21 mouse cellular contexts compared by ENCODE assay signal in the genomic region with DNA sequence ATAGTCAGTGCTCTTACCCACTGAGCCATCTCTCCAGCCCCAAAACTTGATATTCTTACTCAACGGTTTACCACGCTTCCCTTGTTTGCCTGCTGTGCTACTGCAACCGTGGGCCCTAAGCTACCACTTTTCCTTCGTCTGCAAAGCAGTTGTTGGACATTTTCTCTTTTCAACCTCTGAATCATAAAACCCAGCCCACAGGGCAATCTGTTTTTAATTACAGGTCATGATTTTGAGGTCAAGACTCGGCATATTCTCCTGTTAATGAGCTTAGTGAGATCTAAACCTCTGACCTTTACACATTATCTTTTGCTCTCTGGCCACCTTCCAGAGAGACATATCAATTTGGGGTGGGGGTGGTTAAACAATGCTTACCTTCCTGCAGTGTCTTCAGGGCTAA. TPM values are rescaled to one million over a fixed set of nuclear protein-coding genes. Genes with fewer than 3 reads are reported as not detected.
A peak's percentile ranks its signal among the peaks of the same experiment; 100 is the strongest.
DNase-seq lines count a peak whose midpoint lies in the region; ATAC-seq lines count a peak whose summit lies in the region.
"Had no signal": no experiment of that assay in that cellular context is flagged by ENCODE, and none has a peak within 500 bp of the region (broad histone marks: within the 10 kb centered on the region; RNA-seq: fewer than 3 reads in every experiment).

No protein-coding gene starts in this region.

- WGBS in embryonic facial prominence, embryonic 11.5 days = 46% methylated on average over 5 of the region's 5 CpGs
- 55% methylated on average over 5 of the region's 5 CpGs for WGBS in embryonic facial prominence, embryonic 10.5 days

- H3K9me3 ChIP-seq in embryonic facial prominence, embryonic 11.5 days (replicated peaks; ENCODE audit: control insufficient read depth, low read length) = no peaks in the 10 kb centered on the region
- H3K9me3 ChIP-seq in embryonic facial prominence, embryonic 10.5 days = no peaks in the 10 kb centered on the region
- H3K9me3 ChIP-seq: embryonic facial prominence, embryonic 13.5 days; forebrain, embryonic 13.5 days; hindbrain, embryonic 10.5 days; intestine, embryonic 15.5 days had no signal

- H3K4me3 ChIP-seq in embryonic facial prominence, embryonic 11.5 days (ENCODE audit: low read depth, low read length) = no peak overlapping the region
- H3K4me3 ChIP-seq in embryonic facial prominence, embryonic 10.5 days = no peak overlapping the region
- H3K4me3 ChIP-seq: embryonic facial prominence, embryonic 13.5 days; forebrain, embryonic 13.5 days; gastrocnemius, adult 2 months; hindbrain, embryonic 10.5 days; intestine, embryonic 15.5 days had no signal

- no peak overlapping the region for H3K4me2 ChIP-seq in embryonic facial prominence, embryonic 11.5 days (ENCODE audit: low read depth, low read length)
- H3K4me2 ChIP-seq: embryonic facial prominence, embryonic 13.5 days; forebrain, embryonic 13.5 days; hindbrain, embryonic 14.5 days; intestine, embryonic 15.5 days had no signal

- H3K4me1 ChIP-seq in embryonic facial prominence, embryonic 11.5 days (ENCODE audit: control insufficient read depth, insufficient read depth, low read length) = 0 out of 2 replicates have a peak, but pooled peaks cover 2% of the 10 kb centered on the region
- H3K4me1 ChIP-seq in embryonic facial prominence, embryonic 10.5 days = peaks cover 20% of the 10 kb centered on the region

- peak; percentile 23 for DNase-seq in embryonic facial prominence, embryonic 11.5 days (ENCODE audit: low spot score)
- no peak for DNase-seq in embryonic facial prominence, embryonic 10.5 days (ENCODE audit: low spot score)
- DNase-seq in 3T3-L1 (ENCODE audit: low read depth, low spot score) (peak; percentile 61), MN1 (ENCODE audit: low spot score) (peak; percentile 46)
- peak; percentile 52 for DNase-seq in forelimb bud, embryonic 11.5 days (ENCODE audit: low read depth, low spot score)
- no peak for DNase-seq in layer of hippocampus, adult 9-11 months
- no peak for DNase-seq in thymus, postnatal 36 days
- DNase-seq: adrenal gland, postnatal 25 days; cerebellum, adult 18-20 months; cerebellum, adult 9-11 months; cerebellum, postnatal 36 days; forebrain, postnatal 0 days; gastrocnemius, adult 2 months; gastrocnemius, postnatal 25 days; heart, postnatal 10 days had no signal

- H3K27me3 ChIP-seq in embryonic facial prominence, embryonic 11.5 days (ENCODE audit: control insufficient read depth, insufficient read depth, low read length) = no peaks in the 10 kb centered on the region
- H3K27me3 ChIP-seq in embryonic facial prominence, embryonic 10.5 days (replicated peaks; ENCODE audit: low read depth, poor library complexity, severe bottlenecking) = peaks cover 33% of the 10 kb centered on the region
- H3K27me3 ChIP-seq: embryonic facial prominence, embryonic 13.5 days; intestine, embryonic 15.5 days; Patski had no signal

- no peak overlapping the region for H3K9ac ChIP-seq in embryonic facial prominence, embryonic 11.5 days (replicated peaks; ENCODE audit: low read length)
- H3K9ac ChIP-seq: embryonic facial prominence, embryonic 13.5 days; forebrain, embryonic 13.5 days; forebrain, postnatal 0 days; hindbrain, embryonic 14.5 days; intestine, embryonic 15.5 days had no signal

- H3K27ac ChIP-seq in embryonic facial prominence, embryonic 11.5 days (replicated peaks; ENCODE audit: low read depth, low read length) = no peak overlapping the region
- no peak overlapping the region for H3K27ac ChIP-seq in embryonic facial prominence, embryonic 10.5 days (replicated peaks)
- H3K27ac ChIP-seq: embryonic facial prominence, embryonic 13.5 days; forebrain, embryonic 13.5 days; gastrocnemius, adult 2 months; hindbrain, embryonic 10.5 days; hindbrain, embryonic 14.5 days; intestine, embryonic 15.5 days had no signal

- no peak for ATAC-seq in embryonic facial prominence, embryonic 11.5 days (replicated peaks; ENCODE audit: insufficient number of reproducible peaks, low FRiP score, low TSS enrichment, low read depth)
- ATAC-seq: forebrain, embryonic 13.5 days; forebrain, postnatal 0 days; intestine, embryonic 15.5 days; Patski had no signal

- no peaks in the 10 kb centered on the region; the same call in 1 of the 2 replicates for H3K36me3 ChIP-seq in embryonic facial prominence, embryonic 11.5 days (replicated peaks; ENCODE audit: control insufficient read depth, insufficient read depth, low read depth, low read length)
- H3K36me3 ChIP-seq in embryonic facial prominence, embryonic 10.5 days (replicated peaks) = peaks cover 57% of the 10 kb centered on the region
- H3K36me3 ChIP-seq: intestine, embryonic 15.5 days had no signal

RNA-seq across cellular contexts. Expression of a gene that starts 14.8 kb away (rescaled TPM):
- 92.4 and 96.5 TPM in 2 replicates for polyA plus RNA-seq in embryonic facial prominence, embryonic 11.5 days (2014; fragmentation: Nextera tagmentation; extraction: Ambion mirVana)
- polyA plus RNA-seq in embryonic facial prominence, embryonic 10.5 days (2016; fragmentation: Nextera tagmentation; extraction: Ambion mirVana) = 110 and 112 TPM in 2 replicates

Comparison
In these comparisons a context has a peak if more than half of its experiments do, and no peak if none do; other contexts are left out.
1. DNase-seq: peak in embryonic facial prominence, embryonic 11.5 days (single experiment), 3T3-L1 (single experiment), MN1 (single experiment) and forelimb bud, embryonic 11.5 days (single experiment); none in embryonic facial prominence, embryonic 10.5 days (single experiment), layer of hippocampus, adult 9-11 months (single experiment) and thymus, postnatal 36 days (0 of 2).